ENCODE assay signal across 7 mouse cellular contexts in genomic region chr1:106629470-106629830, GRCm38 (mm10).
DNase-seq lines count a peak whose midpoint lies in the region; ATAC-seq and TF ChIP-seq lines count a peak whose summit lies in the region.

No protein-coding gene starts in this region.

- no peaks in the 10 kb centered on the region for H3K27me3 ChIP-seq in heart, embryonic 13.5 days (replicated peaks)
- H3K27me3 ChIP-seq in kidney, postnatal 0 days (ENCODE audit: insufficient read depth, low read length), result no peaks in the 10 kb centered on the region
- H3K27me3 ChIP-seq in midbrain, embryonic 13.5 days, result no peaks in the 10 kb centered on the region

- no peaks in the 10 kb centered on the region for H3K9me3 ChIP-seq in heart, embryonic 13.5 days
- no peaks in the 10 kb centered on the region for H3K9me3 ChIP-seq in kidney, postnatal 0 days (replicated peaks; ENCODE audit: low read length)
- H3K9me3 ChIP-seq in midbrain, embryonic 13.5 days, result no peaks in the 10 kb centered on the region

- DNase-seq in NIH3T3 (ENCODE audit: low read depth), result peak; percentile 89
- peak; percentile 24 for DNase-seq in embryo, embryonic 11 days
- peak; percentile 74 for DNase-seq in kidney, postnatal 0 days (ENCODE audit: low spot score)
- no peak for DNase-seq in right cerebral cortex, postnatal 4 days
- no peak for DNase-seq in layer of hippocampus, postnatal 36 days

- peak overlapping the region; percentile 81 for H3K27ac ChIP-seq in heart, embryonic 13.5 days (replicated peaks)
- peak overlapping the region; percentile 83 for H3K27ac ChIP-seq in kidney, postnatal 0 days
- H3K27ac ChIP-seq in midbrain, embryonic 13.5 days, result 0 out of 2 replicates have a peak overlapping the region, but pooled peaks have one; percentile 44

- ATAC-seq in heart, embryonic 13.5 days (ENCODE audit: extremely low read depth, insufficient number of reproducible peaks, low FRiP score, low TSS enrichment), result no peak
- ATAC-seq in kidney, postnatal 0 days (replicated peaks; ENCODE audit: low FRiP score, low read depth), result peak; percentile 52
- ATAC-seq in midbrain, embryonic 13.5 days, result peak; percentile 51; the same call in 1 of the 2 replicates

- H3K4me2 ChIP-seq in heart, embryonic 13.5 days, result peak overlapping the region; percentile 35
- H3K4me2 ChIP-seq in kidney, postnatal 0 days (ENCODE audit: low read length), result peak overlapping the region; percentile 4; the same call in 1 of the 2 replicates
- H3K4me2 ChIP-seq in midbrain, embryonic 13.5 days (replicated peaks), result no peak overlapping the region

- 19% methylated on average over 4 of the region's 4 CpGs for WGBS in heart, embryonic 13.5 days
- 4% methylated on average over 4 of the region's 4 CpGs for WGBS in kidney, postnatal 0 days
- WGBS in midbrain, embryonic 13.5 days, result 14% methylated on average over 4 of the region's 4 CpGs

- H3K4me1 ChIP-seq in heart, embryonic 13.5 days, result peaks cover 53% of the 10 kb centered on the region
- H3K4me1 ChIP-seq in kidney, postnatal 0 days (replicated peaks; ENCODE audit: insufficient read depth, low read length), result peaks cover 31% of the 10 kb centered on the region
- H3K4me1 ChIP-seq in midbrain, embryonic 13.5 days (replicated peaks), result peaks cover 21% of the 10 kb centered on the region

- no peak overlapping the region; the same call in 1 of the 2 replicates for H3K9ac ChIP-seq in heart, embryonic 13.5 days
- no peak overlapping the region for H3K9ac ChIP-seq in kidney, postnatal 0 days (ENCODE audit: low read depth, low read length)
- no peak overlapping the region for H3K9ac ChIP-seq in midbrain, embryonic 13.5 days (replicated peaks)

- H3K4me3 ChIP-seq in heart, embryonic 13.5 days, result no peak overlapping the region
- H3K4me3 ChIP-seq in kidney, postnatal 0 days (replicated peaks; ENCODE audit: low read depth, low read length), result no peak overlapping the region
- H3K4me3 ChIP-seq in midbrain, embryonic 13.5 days (replicated peaks), result no peak overlapping the region

- no peak for TF ChIP-seq CTCF in kidney, postnatal 0 days (IDR thresholded peaks at IDR 0.05; ENCODE audit: low read depth)

- no peaks in the 10 kb centered on the region for H3K36me3 ChIP-seq in heart, embryonic 13.5 days
- H3K36me3 ChIP-seq in kidney, postnatal 0 days (ENCODE audit: insufficient read depth, low read length), result no peaks in the 10 kb centered on the region
- H3K36me3 ChIP-seq in midbrain, embryonic 13.5 days, result no peaks in the 10 kb centered on the region

Comparison
In these comparisons a context has a peak if more than half of its experiments do, and no peak if none do; other contexts are left out.
1. DNase-seq: peak in NIH3T3 (single experiment), embryo, embryonic 11 days (single experiment) and kidney, postnatal 0 days (single experiment); none in right cerebral cortex, postnatal 4 days (single experiment) and layer of hippocampus, postnatal 36 days (0 of 2).
2. Peak in every context shown above with its lines, with median percentiles within 50 percentile points of each other: H3K27ac ChIP-seq.